Mouse (Mus musculus) E14TG2a.4 (cell line): ENCODE measurements at regions not wholly inside any gene's neighbourhood (a gene's known extent, or its start where the extent isn't known, plus 50 kb on each side); places are given as distances from the start of the nearest gene placed in this dataset.

Experiments used
- CTCF ChIP-seq: conservative IDR thresholded peaks from 2 replicates; pipeline ENCODE4 v1.5.1; 2014; ENCODE audit warnings: low read length
- NANOG ChIP-seq: IDR thresholded peaks from 2 replicates; pipeline ENCODE4 v1.6.1; 2014; ENCODE audit warnings: borderline replicate concordance, low read length, mixed read lengths
- POU5F1 ChIP-seq: IDR thresholded peaks from 2 replicates; pipeline ENCODE4 v1.6.1; 2014; ENCODE audit warnings: low read length, borderline replicate concordance

- no peak for TF ChIP-seq CTCF
- no peak for TF ChIP-seq POU5F1
- no peak for TF ChIP-seq NANOG
These were observed 96.3 kb upstream of the Abcb5 start for GRCm38 (mm10) chr12:119062490-119062889.
